Mouse (Mus musculus): ENCODE data around the gene Rai1. TPM values are rescaled to one million over a fixed set of nuclear protein-coding genes. Genes with fewer than 3 reads are reported as not detected.

Rai1 gene
- total RNA-seq, 1 experiment: 15.5 TPM

DNA sequence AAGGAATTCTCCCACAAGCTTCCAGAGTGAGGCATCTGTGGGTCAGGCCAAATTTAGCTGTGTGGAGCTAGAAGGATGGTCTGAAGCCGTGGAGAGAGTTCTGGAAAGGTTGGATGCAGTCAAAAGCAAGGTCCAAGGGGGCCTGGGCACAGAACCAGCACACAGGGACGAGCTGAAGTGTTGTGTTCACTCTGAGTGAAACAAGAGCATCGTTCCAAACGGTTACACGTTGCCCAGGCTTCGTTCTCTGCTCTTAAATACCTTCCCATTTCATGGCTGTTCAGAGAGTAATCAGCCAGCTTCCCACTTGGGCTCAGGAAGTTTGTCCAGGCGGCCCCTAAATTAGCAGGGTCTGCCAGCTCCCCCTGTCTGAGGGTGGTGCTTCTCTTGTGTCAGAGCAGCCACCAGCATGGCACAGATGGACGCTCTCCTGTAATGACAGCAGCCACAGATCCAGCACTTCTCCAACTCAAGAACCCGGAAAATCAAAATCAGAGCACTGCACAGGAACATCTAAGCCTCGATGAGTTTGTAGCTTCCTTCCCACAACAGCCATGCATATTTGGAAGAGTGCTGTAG is 68.9 kb downstream of the Rai1 start:
- no peak overlapping the region for H3K4me3 ChIP-seq (ENCODE audit: insufficient read depth in 1 of 2, low read depth in 1 of 2, low read length in 2 of 2, poor library complexity in 1 of 2, severe bottlenecking in 1 of 2)
- no peak for DNase-seq (ENCODE audit: low read depth, low spot score)
- H3K9ac ChIP-seq (ENCODE audit: insufficient read depth, low read depth, low read length, poor library complexity, severe bottlenecking): no peak overlapping the region
- no peaks in the 10 kb centered on the region for H3K9me3 ChIP-seq (ENCODE audit: control insufficient read depth, insufficient read depth, low read depth, low read length)
- H3K4me1 ChIP-seq (ENCODE audit: control insufficient read depth in 2 of 2, insufficient read depth in 2 of 2, low read length in 2 of 2, poor library complexity in 1 of 2): peaks cover 8 to 20% of the 10 kb centered on the region in 2 experiments; a peak in 3 of 4 replicates
- in situ Hi-C loops (cut with MboI; ENCODE audit: low sequenced_read_pairs in 2 of 2, unreplicated experiment in 2 of 2): no loop called here
- TF ChIP-seq ZNF384 (IDR thresholded peaks at IDR 0.05; ENCODE audit: low read depth, low read length) (no peak), CHD2 (IDR thresholded peaks at IDR 0.05; ENCODE audit: low read depth, low read length) (no peak), HCFC1 (IDR thresholded peaks at IDR 0.05; ENCODE audit: borderline replicate concordance, insufficient read depth, low read length) (no peak), MAFK (IDR thresholded peaks at IDR 0.05; ENCODE audit: insufficient read depth, low read depth, low read length) (no peak), ZC3H11A (IDR thresholded peaks at IDR 0.05; ENCODE audit: borderline replicate concordance, low read depth, low read length) (no peak)
- H3K27ac ChIP-seq (ENCODE audit: insufficient read depth, low read depth, low read length, poor library complexity, severe bottlenecking): no peak overlapping the region
- H3K36me3 ChIP-seq (ENCODE audit: control insufficient read depth, insufficient read depth, low read length, poor library complexity, severe bottlenecking): peaks cover 5% of the 10 kb centered on the region; the same call in 1 of the 2 replicates

DNA sequence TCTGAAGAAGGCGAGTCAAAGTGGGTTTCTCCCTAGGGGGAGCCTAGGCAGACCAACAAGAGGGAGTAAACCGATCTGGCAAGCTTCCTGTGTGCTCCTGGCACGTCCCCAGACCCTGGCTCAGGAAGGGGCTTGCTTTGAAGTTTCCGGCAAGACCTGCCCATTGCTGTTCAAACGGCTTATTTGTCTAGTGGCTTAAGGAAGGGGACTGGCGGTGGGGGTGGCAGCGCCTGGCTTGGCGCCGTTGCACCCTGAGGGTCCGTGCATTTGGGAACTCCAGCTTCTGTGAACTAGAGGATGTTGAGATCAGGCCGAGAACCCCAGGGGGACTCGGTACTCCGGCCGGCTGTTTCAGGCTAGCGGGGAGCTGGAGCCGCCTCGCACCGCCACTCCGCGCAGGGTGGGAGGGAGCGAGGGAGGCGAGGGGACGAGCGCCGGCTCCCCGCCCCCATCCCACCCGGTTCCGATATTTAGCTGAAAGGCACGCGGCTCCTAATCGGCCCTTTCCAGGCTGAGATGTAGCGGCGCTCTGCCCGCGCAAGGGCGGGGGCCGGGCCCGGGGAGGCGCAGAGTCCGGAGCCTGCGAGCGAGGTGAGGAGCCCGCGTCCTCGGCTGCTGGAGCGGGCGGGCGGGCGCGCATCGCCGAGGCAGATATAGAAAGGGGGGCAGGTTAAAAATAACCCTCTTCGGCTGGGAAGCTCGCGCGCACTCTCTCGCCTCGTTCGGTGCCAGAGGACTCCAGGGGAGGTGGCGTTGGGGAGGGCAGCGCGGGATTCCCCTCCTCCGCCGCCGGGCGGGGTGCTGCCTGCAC is 70.8 kb downstream of the Rai1 start:
- in situ Hi-C loops (cut with MboI; ENCODE audit: low sequenced_read_pairs in 2 of 2, unreplicated experiment in 2 of 2): no loop called here
- no peak for DNase-seq (ENCODE audit: low read depth, low spot score)
- TF ChIP-seq HCFC1 (IDR thresholded peaks at IDR 0.05; ENCODE audit: borderline replicate concordance, insufficient read depth, low read length): no peak
- no peak for TF ChIP-seq CHD2 (IDR thresholded peaks at IDR 0.05; ENCODE audit: low read depth, low read length)
- no peak for TF ChIP-seq ZC3H11A (IDR thresholded peaks at IDR 0.05; ENCODE audit: borderline replicate concordance, low read depth, low read length)
- TF ChIP-seq ZNF384 (IDR thresholded peaks at IDR 0.05; ENCODE audit: low read depth, low read length): no peak
- TF ChIP-seq MAFK (IDR thresholded peaks at IDR 0.05; ENCODE audit: insufficient read depth, low read depth, low read length): no peak
- H3K9me3 ChIP-seq (ENCODE audit: control insufficient read depth, insufficient read depth, low read depth, low read length): no peaks in the 10 kb centered on the region
- H3K36me3 ChIP-seq (ENCODE audit: control insufficient read depth, insufficient read depth, low read length, poor library complexity, severe bottlenecking): peaks cover 7% of the 10 kb centered on the region; the same call in 1 of the 2 replicates
- H3K9ac ChIP-seq (ENCODE audit: insufficient read depth, low read depth, low read length, poor library complexity, severe bottlenecking): peak overlapping the region; percentile 90
- peak overlapping the region; percentile 78 to 86 for H3K4me3 ChIP-seq (ENCODE audit: insufficient read depth in 1 of 2, low read depth in 1 of 2, low read length in 2 of 2, poor library complexity in 1 of 2, severe bottlenecking in 1 of 2)
- peaks cover 6 to 21% of the 10 kb centered on the region in 2 experiments; a peak in 3 of 4 replicates for H3K4me1 ChIP-seq (ENCODE audit: control insufficient read depth in 2 of 2, insufficient read depth in 2 of 2, low read length in 2 of 2, poor library complexity in 1 of 2)
- H3K27ac ChIP-seq (ENCODE audit: insufficient read depth, low read depth, low read length, poor library complexity, severe bottlenecking): peak overlapping the region; percentile 94

DNA sequence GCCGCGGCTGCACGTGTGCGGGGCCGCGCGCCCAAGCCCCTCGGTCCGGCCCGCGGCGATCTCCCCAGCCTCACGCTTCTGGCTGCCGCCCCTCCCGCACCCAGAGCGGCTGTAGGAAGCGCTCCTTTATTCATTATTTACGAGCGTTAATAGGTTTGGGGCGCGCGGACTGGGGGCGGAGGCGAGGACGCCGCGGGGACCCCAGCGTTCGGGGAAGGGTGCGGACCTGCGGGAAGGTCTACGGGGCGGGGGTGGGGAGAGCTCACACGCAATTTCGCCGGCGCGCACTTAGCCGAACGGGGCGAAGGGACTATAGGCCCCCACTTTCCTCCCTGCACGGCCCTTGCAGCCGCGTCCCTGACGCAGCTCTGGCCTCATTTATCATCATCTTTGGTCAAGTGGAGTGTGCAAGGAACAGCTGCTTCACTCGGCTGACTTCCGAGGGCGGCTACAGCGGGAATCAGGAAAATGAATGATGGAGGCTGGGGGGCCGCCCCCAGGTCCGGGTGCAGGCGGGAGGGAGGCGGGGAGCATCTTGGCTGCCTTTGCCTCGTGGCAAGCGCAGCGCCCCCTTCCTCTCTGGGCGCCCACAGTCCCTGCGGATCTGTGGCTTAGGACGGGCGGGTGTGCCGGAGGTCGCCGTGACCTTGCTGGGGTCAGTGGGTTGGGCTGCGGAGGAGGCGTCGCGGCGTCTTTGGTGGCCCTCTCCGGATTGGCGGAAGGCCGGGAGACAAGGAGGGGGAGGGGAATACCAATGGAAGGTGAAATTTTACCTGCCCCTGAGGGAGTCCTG is 71.6 kb downstream of the Rai1 start:
- H3K36me3 ChIP-seq (ENCODE audit: control insufficient read depth, insufficient read depth, low read length, poor library complexity, severe bottlenecking): peaks cover 7% of the 10 kb centered on the region; the same call in 1 of the 2 replicates
- peak; percentile 90 for DNase-seq (ENCODE audit: low read depth, low spot score)
- peak; percentile 48; the same call in 1 of the 2 replicates for TF ChIP-seq HCFC1 (IDR thresholded peaks at IDR 0.05; ENCODE audit: borderline replicate concordance, insufficient read depth, low read length)
- no peak for TF ChIP-seq CHD2 (IDR thresholded peaks at IDR 0.05; ENCODE audit: low read depth, low read length)
- no peak for TF ChIP-seq ZC3H11A (IDR thresholded peaks at IDR 0.05; ENCODE audit: borderline replicate concordance, low read depth, low read length)
- no peak for TF ChIP-seq ZNF384 (IDR thresholded peaks at IDR 0.05; ENCODE audit: low read depth, low read length)
- H3K4me3 ChIP-seq (ENCODE audit: insufficient read depth in 1 of 2, low read depth in 1 of 2, low read length in 2 of 2, poor library complexity in 1 of 2, severe bottlenecking in 1 of 2): peak overlapping the region; percentile 78 to 86
- peak overlapping the region; percentile 90 for H3K9ac ChIP-seq (ENCODE audit: insufficient read depth, low read depth, low read length, poor library complexity, severe bottlenecking)
- no peaks in the 10 kb centered on the region for H3K9me3 ChIP-seq (ENCODE audit: control insufficient read depth, insufficient read depth, low read depth, low read length)
- H3K4me1 ChIP-seq (ENCODE audit: control insufficient read depth in 2 of 2, insufficient read depth in 2 of 2, low read length in 2 of 2, poor library complexity in 1 of 2): peaks cover 6 to 21% of the 10 kb centered on the region in 2 experiments; a peak in 3 of 4 replicates
- peak overlapping the region; percentile 94 for H3K27ac ChIP-seq (ENCODE audit: insufficient read depth, low read depth, low read length, poor library complexity, severe bottlenecking)
- in situ Hi-C loops (cut with MboI; ENCODE audit: low sequenced_read_pairs in 2 of 2, unreplicated experiment in 2 of 2): no loop called here

DNA sequence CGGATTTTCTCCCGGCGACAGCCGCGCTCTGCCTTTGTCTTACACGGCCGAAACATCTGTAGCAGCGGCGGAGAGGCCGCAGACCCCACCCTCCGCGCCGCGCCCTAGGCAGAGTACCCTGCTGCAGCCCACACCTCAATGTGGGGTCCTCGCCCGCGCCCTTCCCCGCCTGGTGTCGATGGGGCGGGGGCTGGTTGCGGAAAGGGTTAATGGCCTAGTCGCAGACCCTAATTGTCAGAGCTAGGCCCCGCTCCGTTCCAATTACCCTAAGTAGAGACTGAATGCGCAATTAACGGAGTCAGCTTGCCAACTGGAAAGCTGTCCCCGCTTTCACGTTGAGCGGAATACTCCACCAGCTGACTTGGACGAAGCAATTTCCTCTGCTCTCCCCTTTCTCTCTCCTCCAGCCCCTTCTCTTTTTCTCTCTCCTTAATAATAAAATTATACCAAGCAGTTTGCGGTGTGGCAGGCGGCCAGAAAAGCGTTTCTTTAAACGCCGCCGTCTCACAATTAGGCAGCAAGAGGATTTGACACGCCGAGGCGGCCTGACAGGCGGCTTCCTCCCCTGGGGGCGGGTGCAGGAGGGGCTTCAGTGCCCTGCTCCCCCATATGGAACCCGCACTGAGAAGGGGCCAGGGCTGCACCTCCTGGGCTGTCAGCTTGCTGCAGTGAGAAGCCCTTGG is 72.3 kb downstream of the Rai1 start:
- H3K27ac ChIP-seq (ENCODE audit: insufficient read depth, low read depth, low read length, poor library complexity, severe bottlenecking): peak overlapping the region; percentile 94
- no peak for DNase-seq (ENCODE audit: low read depth, low spot score)
- H3K9me3 ChIP-seq (ENCODE audit: control insufficient read depth, insufficient read depth, low read depth, low read length): no peaks in the 10 kb centered on the region
- H3K4me1 ChIP-seq (ENCODE audit: control insufficient read depth in 2 of 2, insufficient read depth in 2 of 2, low read length in 2 of 2, poor library complexity in 1 of 2): peaks cover 6 to 20% of the 10 kb centered on the region in 2 experiments; a peak in 3 of 4 replicates
- peak overlapping the region; percentile 78 to 86 for H3K4me3 ChIP-seq (ENCODE audit: insufficient read depth in 1 of 2, low read depth in 1 of 2, low read length in 2 of 2, poor library complexity in 1 of 2, severe bottlenecking in 1 of 2)
- H3K9ac ChIP-seq (ENCODE audit: insufficient read depth, low read depth, low read length, poor library complexity, severe bottlenecking): peak overlapping the region; percentile 57; the same call in 1 of the 2 replicates
- TF ChIP-seq ZC3H11A (IDR thresholded peaks at IDR 0.05; ENCODE audit: borderline replicate concordance, low read depth, low read length) (no peak), ZNF384 (IDR thresholded peaks at IDR 0.05; ENCODE audit: low read depth, low read length) (no peak), MAFK (IDR thresholded peaks at IDR 0.05; ENCODE audit: insufficient read depth, low read depth, low read length) (no peak), CHD2 (IDR thresholded peaks at IDR 0.05; ENCODE audit: low read depth, low read length) (no peak), HCFC1 (IDR thresholded peaks at IDR 0.05; ENCODE audit: borderline replicate concordance, insufficient read depth, low read length) (no peak)
- in situ Hi-C loops (cut with MboI; ENCODE audit: low sequenced_read_pairs in 2 of 2, unreplicated experiment in 2 of 2): no loop called here
- peaks cover 7% of the 10 kb centered on the region; the same call in 1 of the 2 replicates for H3K36me3 ChIP-seq (ENCODE audit: control insufficient read depth, insufficient read depth, low read length, poor library complexity, severe bottlenecking)

Measured in ES-E14 (cell line).